Mouse (Mus musculus) MN1 (cell line): Measurements from ENCODE around the gene Gm20773.
"Not testable (repeated sequence)": the region's sequence is repeated elsewhere in the genome, so short reads cannot be mapped to it uniquely, and the experiment has no call there.

Source experiments
- DNase-seq: peaks from one replicate; pipeline ENCODE4 v3.0.0-alpha.2; 2016; ENCODE audit warnings: low spot score

Gm20773 gene

DNA sequence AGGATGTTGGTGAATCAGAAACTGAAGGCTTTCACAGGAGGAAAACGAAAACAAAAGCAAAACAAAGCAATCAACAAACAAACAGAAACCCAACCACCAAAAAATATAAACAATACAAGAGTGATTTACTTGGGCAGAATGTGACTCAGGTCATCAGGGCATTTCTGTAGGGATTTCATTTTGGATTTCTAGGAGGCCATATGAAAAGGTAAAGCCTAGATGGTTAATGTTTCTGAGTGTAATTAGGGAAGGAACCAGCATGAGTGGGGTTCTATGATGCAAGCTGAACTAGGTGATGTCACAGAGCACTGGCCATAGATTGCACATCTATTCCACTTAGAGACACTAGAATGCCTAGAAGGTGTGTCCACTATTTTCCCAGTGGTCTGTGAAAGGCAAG, at the start of gene Gm20773:
Gene Gm20773 (plus strand): TSS at position 301 of the 400 bp plus-strand sequence.
- not testable (repeated sequence) for DNase-seq

- DNase-seq = not testable (repeated sequence)
These were observed 28.3 kb upstream of the Gm20773 start, which contains the start of gene Gm21866 for GRCm38 (mm10) chrY:13465479-13465878. Gm21866 (minus strand) TSS chrY:13465579.
